8 mouse cellular contexts compared by ENCODE assay signal in genomic region chr12:80014598-80014983, GRCm38 (mm10).
DNase-seq lines count a peak whose midpoint lies in the region; ATAC-seq and TF ChIP-seq lines count a peak whose summit lies in the region.

No protein-coding gene starts in this region.

- WGBS in heart, embryonic 10.5 days, result 67% methylated on average over 7 of the region's 7 CpGs
- WGBS in embryonic facial prominence, embryonic 10.5 days, result 75% methylated on average over 7 of the region's 7 CpGs
- 37% methylated on average over 7 of the region's 7 CpGs for WGBS in hindbrain, postnatal 0 days
- WGBS in midbrain, embryonic 12.5 days, result 68% methylated on average over 7 of the region's 7 CpGs

- H3K27ac ChIP-seq in heart, embryonic 10.5 days, result peak overlapping the region; percentile 56
- peak overlapping the region; percentile 77 for H3K27ac ChIP-seq in embryonic facial prominence, embryonic 10.5 days (replicated peaks)
- peak overlapping the region; percentile 75 for H3K27ac ChIP-seq in hindbrain, postnatal 0 days
- peak overlapping the region; percentile 74 for H3K27ac ChIP-seq in midbrain, embryonic 12.5 days (replicated peaks)

- H3K9me3 ChIP-seq in heart, embryonic 10.5 days, result no peaks in the 10 kb centered on the region
- no peaks in the 10 kb centered on the region for H3K9me3 ChIP-seq in embryonic facial prominence, embryonic 10.5 days
- no peaks in the 10 kb centered on the region for H3K9me3 ChIP-seq in hindbrain, postnatal 0 days (ENCODE audit: low read length)
- H3K9me3 ChIP-seq in midbrain, embryonic 12.5 days, result no peaks in the 10 kb centered on the region

- H3K4me1 ChIP-seq in heart, embryonic 10.5 days, result peaks cover 64% of the 10 kb centered on the region
- peaks cover 37% of the 10 kb centered on the region for H3K4me1 ChIP-seq in embryonic facial prominence, embryonic 10.5 days
- no peaks in the 10 kb centered on the region; the same call in 1 of the 2 replicates for H3K4me1 ChIP-seq in hindbrain, postnatal 0 days (ENCODE audit: insufficient read depth, low read length)
- peaks cover 12% of the 10 kb centered on the region for H3K4me1 ChIP-seq in midbrain, embryonic 12.5 days

- H3K27me3 ChIP-seq in heart, embryonic 10.5 days (ENCODE audit: insufficient read depth, poor library complexity, severe bottlenecking), result no peaks in the 10 kb centered on the region
- H3K27me3 ChIP-seq in embryonic facial prominence, embryonic 10.5 days (replicated peaks; ENCODE audit: low read depth, poor library complexity, severe bottlenecking), result no peaks in the 10 kb centered on the region
- H3K27me3 ChIP-seq in hindbrain, postnatal 0 days (ENCODE audit: insufficient read depth, low read length), result no peaks in the 10 kb centered on the region
- H3K27me3 ChIP-seq in midbrain, embryonic 12.5 days, result 0 out of 2 replicates have a peak, but pooled peaks cover 3% of the 10 kb centered on the region

- ATAC-seq in hindbrain, postnatal 0 days, result peak; percentile 37; the same call in 1 of the 2 replicates
- ATAC-seq in midbrain, embryonic 12.5 days (ENCODE audit: low FRiP score, low read depth), result no peak

- no peak overlapping the region for H3K4me3 ChIP-seq in heart, embryonic 10.5 days
- H3K4me3 ChIP-seq in embryonic facial prominence, embryonic 10.5 days, result no peak overlapping the region
- H3K4me3 ChIP-seq in hindbrain, postnatal 0 days (ENCODE audit: low read length), result no peak overlapping the region
- no peak overlapping the region for H3K4me3 ChIP-seq in midbrain, embryonic 12.5 days

- no peak overlapping the region; the same call in 1 of the 2 replicates for H3K9ac ChIP-seq in hindbrain, postnatal 0 days (replicated peaks; ENCODE audit: low read length)
- H3K9ac ChIP-seq in midbrain, embryonic 12.5 days (replicated peaks), result no peak overlapping the region

- no peak for TF ChIP-seq CTCF in hindbrain, postnatal 0 days (IDR thresholded peaks at IDR 0.05; ENCODE audit: low read depth)

- no peaks in the 10 kb centered on the region for H3K36me3 ChIP-seq in heart, embryonic 10.5 days
- H3K36me3 ChIP-seq in embryonic facial prominence, embryonic 10.5 days (replicated peaks), result no peaks in the 10 kb centered on the region
- H3K36me3 ChIP-seq in hindbrain, postnatal 0 days (ENCODE audit: insufficient read depth, low read length), result no peaks in the 10 kb centered on the region
- H3K36me3 ChIP-seq in midbrain, embryonic 12.5 days, result no peaks in the 10 kb centered on the region

- H3K4me2 ChIP-seq in hindbrain, postnatal 0 days (ENCODE audit: low read depth, low read length), result peak overlapping the region; percentile 44
- peak overlapping the region; percentile 34 for H3K4me2 ChIP-seq in midbrain, embryonic 12.5 days (replicated peaks)

- DNase-seq in heart, embryonic 10.5 days (ENCODE audit: low spot score), result no peak
- DNase-seq in heart, postnatal 4 days, result no peak
- DNase-seq in embryonic facial prominence, embryonic 10.5 days (ENCODE audit: low spot score), result no peak
- DNase-seq in hindbrain, postnatal 0 days (ENCODE audit: low spot score), result no peak
- DNase-seq in cerebellum, postnatal 14 days, result no peak
- DNase-seq in MN1 (ENCODE audit: low spot score), result no peak
- no peak for DNase-seq in embryo, embryonic 11 days
